Mouse (Mus musculus) layer of hippocampus, adult 18-20 months (tissue): ENCODE measurements around the gene Rarg. TPM values are rescaled to one million over a fixed set of nuclear protein-coding genes. Genes with fewer than 3 reads are reported as not detected.

ENCODE experiments used
- DNase-seq, 2 experiments: peaks; one replicate each; pipeline ENCODE4 v3.0.0; 2022; ENCODE audit warnings: low spot score in 2 of 2
- long read RNA-seq: library from polyadenylated mRNA; stranded (forward); transcript quantifications from one replicate; pipeline ENCODE4 v2.0.0, GENCODE M21; 2021
- total RNA-seq, 2 experiments: library from RNA; stranded (reverse); gene quantifications; 2 replicates each; pipeline ENCODE4 v1.2.3; 2021

Gene Rarg
- total RNA-seq = 10 to 100 TPM; 11.3 to 13.7 TPM
- long read RNA-seq, transcript Rarg-202 (8 exons, 2,718 nt) = major isoform, 7 of 12 reads
- long read RNA-seq, partial matches to known transcripts = 0 of 12 reads
- long read RNA-seq, other reads (novel, unspliced or antisense) = 4 of 12 reads

GRCm38 (mm10) chr15:102257202-102258075 is at the start of gene Rarg:
Gene Rarg, minus strand, starts transcription at chr15:102257517.
- DNase-seq = no peak

- DNase-seq = no peak
Observed at GRCm38 (mm10) chr15:102302542-102302941, 45.2 kb upstream of the Rarg start.

- DNase-seq = no peak
Observed at GRCm38 (mm10) chr15:102296368-102297006, 39.2 kb upstream of the Rarg start.

- DNase-seq = peak; percentile 88 to 96
Observed at GRCm38 (mm10) chr15:102295633-102296367, 38.5 kb upstream of the Rarg start, which contains the start of gene Espl1. Gene Espl1, plus strand, starts transcription at chr15:102296266.

- peak in 1 of 2 experiments; percentile 43 for DNase-seq
Observed at GRCm38 (mm10) chr15:102287395-102287794, 30.1 kb upstream of the Rarg start.

GRCm38 (mm10) chr15:102283648-102284047 is 26.3 kb upstream of the Rarg start:
- DNase-seq = no peak

GRCm38 (mm10) chr15:102282463-102283292 is 25.4 kb upstream of the Rarg start:
- DNase-seq = no peak

GRCm38 (mm10) chr15:102280623-102281022 is 23.3 kb upstream of the Rarg start:
- DNase-seq = no peak

- DNase-seq = no peak
Observed at GRCm38 (mm10) chr15:102279783-102280520, 22.6 kb upstream of the Rarg start.

- DNase-seq = peak; percentile 67 to 86
Observed at GRCm38 (mm10) chr15:102279092-102279782, 21.9 kb upstream of the Rarg start, which contains the start of gene Mfsd5. Gene Mfsd5, plus strand, starts transcription at chr15:102279454.

- DNase-seq = no peak
Observed at GRCm38 (mm10) chr15:102278726-102279091, 21.4 kb upstream of the Rarg start.

GRCm38 (mm10) chr15:102273982-102274716 is 16.8 kb upstream of the Rarg start:
- no peak for DNase-seq

GRCm38 (mm10) chr15:102271441-102271840 is 14.1 kb upstream of the Rarg start:
- no peak for DNase-seq

GRCm38 (mm10) chr15:102270274-102270960 is 13.1 kb upstream of the Rarg start, which contains the start of gene Gm9918:
Gene Gm9918, plus strand, starts transcription at chr15:102270563.
- no peak for DNase-seq

- no peak for DNase-seq
Observed at GRCm38 (mm10) chr15:102265548-102265947, 8.2 kb upstream of the Rarg start.

- no peak for DNase-seq
Observed at GRCm38 (mm10) chr15:102263037-102263436, 5.7 kb upstream of the Rarg start.

- no peak for DNase-seq
Observed at GRCm38 (mm10) chr15:102262582-102262981, 5.3 kb upstream of the Rarg start.
